Mouse (Mus musculus) forebrain, embryonic 14.5 days (tissue): ENCODE results near the gene Selenoh. TPM values are rescaled to one million over a fixed set of nuclear protein-coding genes. Genes with fewer than 3 reads are reported as not detected.

ENCODE experiments used
- ATAC-seq: fragments of 200-750 bp; cut with Nextera tagmentation; 2 replicates; pipeline ENCODE4 v1.8.0; 2017; ENCODE audit warnings: mild to moderate bottlenecking, moderate library complexity
- DNase-seq: peaks from one replicate; pipeline ENCODE4 v3.0.0-alpha.2; 2015; ENCODE audit warnings: low spot score
- H3K27ac ChIP-seq: fragments of 300-500 bp; sonication (generic); 2 replicates; pipeline ENCODE4 v1.5.1; 2014; ENCODE audit warnings: low read depth, mild to moderate bottlenecking, control low read depth, low read length, moderate library complexity
- H3K27me3 ChIP-seq: fragments of 300-500 bp; sonication (generic); replicated peaks from 2 replicates; pipeline ENCODE4 v1.6.1; 2014; ENCODE audit warnings: low read length, control low read depth, mixed read lengths; ENCODE audit not compliant: control insufficient read depth, insufficient read depth
- H3K36me3 ChIP-seq: fragments of 300-500 bp; sonication (generic); 2 replicates; pipeline ENCODE4 v1.6.1; 2014; ENCODE audit warnings: low read length, control low read depth; ENCODE audit not compliant: control insufficient read depth, insufficient read depth
- H3K4me1 ChIP-seq: fragments of 300-500 bp; sonication (generic); 2 replicates; pipeline ENCODE4 v1.6.1; 2014; ENCODE audit warnings: antibody characterized with exemption, low read length, control low read depth; ENCODE audit not compliant: control insufficient read depth, insufficient read depth
- H3K4me2 ChIP-seq: fragments of 300-500 bp; sonication (generic); 2 replicates; pipeline ENCODE4 v1.6.1; 2014; ENCODE audit warnings: mild to moderate bottlenecking, control low read depth, low read length
- H3K4me3 ChIP-seq: fragments of 300-500 bp; sonication (generic); 2 replicates; pipeline ENCODE4 v1.5.1; 2014; ENCODE audit warnings: low read depth, low read length, control low read depth
- H3K9ac ChIP-seq: fragments of 300-500 bp; sonication (generic); 2 replicates; pipeline ENCODE4 v1.6.1; 2014; ENCODE audit warnings: mild to moderate bottlenecking, low read length, control low read depth, moderate library complexity
- H3K9me3 ChIP-seq: fragments of 300-500 bp; sonication (generic); replicated peaks from 2 replicates; pipeline ENCODE4 v1.6.1; 2016; ENCODE audit warnings: low read length, control low read depth, mixed read lengths; ENCODE audit not compliant: control insufficient read depth
- WGBS: fragments of 180-500 bp; shearing (Covaris S2); extraction: QIAGEN DNeasy Blood & Tissue Kit; methylation state at CpG from one replicate; pipeline ENCODE4 v1.1.7; 2014; 5-methylcytosine and 5-hydroxymethylcytosine counted together
- polyA plus RNA-seq: library from polyadenylated mRNA; unstranded; fragments of >200 nt; fragmentation: Nextera tagmentation; extraction: Ambion mirVana; gene quantifications from 2 replicates; pipeline ENCODE4 v1.2.1, GENCODE M21; 2014

The Selenoh gene
- polyA plus RNA-seq, 1 experiment from 2014 or later: 350 TPM

GRCm38 (mm10) chr2:84627036-84627435, 43.5 kb downstream of the Selenoh start:
- H3K36me3 ChIP-seq: peaks cover 12% of the 10 kb centered on the region; the same call in 1 of the 2 replicates
- ATAC-seq: no peak
- 81% methylated on average over 3 of the region's 3 CpGs for WGBS
- H3K27me3 ChIP-seq: no peaks in the 10 kb centered on the region
- no peaks in the 10 kb centered on the region for H3K4me1 ChIP-seq
- H3K4me3 ChIP-seq: no peak overlapping the region
- no peak for DNase-seq
- no peaks in the 10 kb centered on the region for H3K9me3 ChIP-seq
- no peak overlapping the region for H3K4me2 ChIP-seq
- no peak overlapping the region for H3K9ac ChIP-seq
- no peak overlapping the region for H3K27ac ChIP-seq

GRCm38 (mm10) chr2:84626366-84626975, 44.1 kb downstream of the Selenoh start:
- H3K9ac ChIP-seq: no peak overlapping the region
- H3K4me3 ChIP-seq: no peak overlapping the region
- no peaks in the 10 kb centered on the region for H3K27me3 ChIP-seq
- no peaks in the 10 kb centered on the region for H3K9me3 ChIP-seq
- no peak overlapping the region for H3K4me2 ChIP-seq
- no peaks in the 10 kb centered on the region for H3K4me1 ChIP-seq
- ATAC-seq (no peak), DNase-seq (no peak)
- no peak overlapping the region for H3K27ac ChIP-seq
- peaks cover 12% of the 10 kb centered on the region; the same call in 1 of the 2 replicates for H3K36me3 ChIP-seq
- WGBS: 78% methylated on average over 7 of the region's 7 CpGs

DNA sequence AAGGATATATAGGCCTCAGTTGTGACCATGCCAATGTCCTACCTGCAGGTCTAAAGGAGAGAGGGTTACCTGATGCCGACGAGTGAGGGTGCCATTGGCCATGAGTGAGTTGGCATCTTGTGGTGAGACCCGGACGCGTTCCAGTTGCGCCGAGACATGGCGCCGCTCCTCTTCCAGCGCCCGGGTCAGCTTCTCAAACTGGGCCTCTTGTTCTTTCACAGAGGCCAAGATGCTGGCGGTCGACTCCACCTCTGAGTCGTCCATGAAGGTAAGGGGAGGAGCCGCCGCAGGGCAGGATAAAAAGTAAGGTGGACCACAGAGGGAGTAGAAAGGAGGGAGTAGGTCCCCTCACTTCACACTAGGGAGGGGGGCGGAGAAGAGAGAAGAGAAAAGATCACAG, 46.4 kb downstream of the Selenoh start:
- no peak overlapping the region for H3K9ac ChIP-seq
- WGBS: 93% methylated on average over 17 of the region's 17 CpGs
- no peaks in the 10 kb centered on the region for H3K4me1 ChIP-seq
- ATAC-seq: no peak
- no peak overlapping the region for H3K4me3 ChIP-seq
- H3K27ac ChIP-seq: no peak overlapping the region
- no peak for DNase-seq
- no peak overlapping the region for H3K4me2 ChIP-seq
- no peaks in the 10 kb centered on the region for H3K27me3 ChIP-seq
- H3K9me3 ChIP-seq: no peaks in the 10 kb centered on the region
- peaks cover 31% of the 10 kb centered on the region for H3K36me3 ChIP-seq

DNA sequence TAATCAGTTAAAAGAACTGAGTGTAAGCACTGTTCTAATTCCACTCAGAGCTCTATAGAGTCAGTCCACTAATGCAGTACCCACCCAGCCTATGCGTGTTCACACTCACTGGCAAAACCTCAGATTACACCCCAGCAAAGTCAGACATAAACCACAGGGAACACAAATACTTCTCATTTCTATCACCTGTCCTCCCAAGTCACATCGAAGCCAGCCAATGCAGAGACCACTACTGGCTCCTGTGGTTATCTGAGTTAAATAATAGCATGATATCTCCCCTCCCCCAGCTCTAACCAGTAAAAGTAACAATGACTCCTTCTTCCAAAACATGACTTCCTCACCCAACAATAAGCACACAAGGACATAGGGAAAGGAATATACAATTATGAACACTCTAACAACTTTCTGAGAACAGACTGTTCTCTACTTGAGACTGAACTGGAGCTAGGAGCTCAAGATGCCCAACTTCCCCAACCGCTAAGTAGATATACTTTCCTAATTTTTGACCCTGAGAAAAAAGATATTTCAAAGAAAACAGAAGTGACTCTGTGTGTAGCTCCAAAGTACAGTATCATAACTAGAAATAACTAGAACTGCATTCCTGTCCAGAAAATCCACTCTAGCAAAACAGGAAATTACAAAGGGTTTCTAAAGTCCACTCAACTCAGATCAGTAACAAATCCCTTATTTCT, 47.0 kb downstream of the Selenoh start:
- Histone ChIP-seq H3K27me3 (no peaks in the 10 kb centered on the region), H3K9ac (no peak overlapping the region), H3K27ac (no peak overlapping the region), H3K4me3 (no peak overlapping the region), H3K4me2 (no peak overlapping the region), H3K36me3 (peaks cover 31% of the 10 kb centered on the region), H3K4me1 (no peaks in the 10 kb centered on the region), H3K9me3 (no peaks in the 10 kb centered on the region)
- ATAC-seq: no peak
- over 99% methylated on average over 3 of the region's 3 CpGs for WGBS
- no peak for DNase-seq

DNA sequence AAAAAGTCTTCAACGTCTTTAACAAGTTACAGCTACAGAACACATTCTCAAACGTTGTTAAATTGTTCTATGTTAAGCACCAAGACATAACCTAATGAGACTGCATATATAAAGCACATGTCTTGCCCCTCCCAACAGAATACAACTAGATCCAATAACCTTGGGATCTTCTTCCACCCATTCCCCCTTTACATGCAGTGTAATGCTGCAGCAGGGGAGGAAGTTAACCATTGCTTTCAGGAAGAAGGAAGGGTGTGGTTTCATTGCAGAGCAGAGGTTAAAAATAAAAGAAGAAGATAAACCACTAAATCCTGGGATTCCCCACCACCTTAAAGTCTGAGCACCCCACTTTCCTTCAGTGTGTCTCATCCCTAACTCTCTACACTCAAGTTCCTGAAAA, 47.9 kb downstream of the Selenoh start:
- no peak overlapping the region for H3K9ac ChIP-seq
- H3K4me3 ChIP-seq: no peak overlapping the region
- H3K27ac ChIP-seq: no peak overlapping the region
- H3K36me3 ChIP-seq: peaks cover 31% of the 10 kb centered on the region
- no peak overlapping the region for H3K4me2 ChIP-seq
- ATAC-seq: no peak
- 78% methylated on average over 2 of the region's 2 CpGs for WGBS
- no peaks in the 10 kb centered on the region for H3K4me1 ChIP-seq
- H3K27me3 ChIP-seq: no peaks in the 10 kb centered on the region
- DNase-seq: no peak
- H3K9me3 ChIP-seq: no peaks in the 10 kb centered on the region

GRCm38 (mm10) chr2:84619646-84620340, 50.8 kb downstream of the Selenoh start:
- DNase-seq (no peak), ATAC-seq (0 out of 2 replicates have a peak, but pooled peaks have one; percentile 33)

More at GRCm38 (mm10) chr2:84619646-84620340, 50.8 kb downstream of the Selenoh start:
- Histone ChIP-seq H3K9ac (no peak overlapping the region), H3K4me3 (no peak overlapping the region), H3K4me1 (no peaks in the 10 kb centered on the region), H3K9me3 (no peaks in the 10 kb centered on the region), H3K4me2 (no peak overlapping the region), H3K27ac (no peak overlapping the region), H3K36me3 (peaks cover 58% of the 10 kb centered on the region), H3K27me3 (no peaks in the 10 kb centered on the region)
- 97% methylated on average over 21 of the region's 21 CpGs for WGBS

Other genes starting within 250 kb of the Selenoh start
- 6.5 and 8.7 TPM in 2 replicates for gene Calcrl, start 245.4 kb downstream of the Selenoh start, polyA plus RNA-seq
- 14.3 and 17.2 TPM in 2 replicates for gene Tfpi, start 194.0 kb downstream of the Selenoh start, polyA plus RNA-seq
- gene Ctnnd1, start 20.0 kb downstream of the Selenoh start, polyA plus RNA-seq: 27.1 and 27.8 TPM in 2 replicates
- 0.10 and 0.33 TPM in 2 replicates for gene Btbd18, start 11.7 kb downstream of the Selenoh start, polyA plus RNA-seq
- gene Gm28635, start 7.3 kb upstream of the Selenoh start, polyA plus RNA-seq: not detected in 2 replicates
- 55.3 and 59.8 TPM in 2 replicates for gene Med19, start 7.6 kb upstream of the Selenoh start, polyA plus RNA-seq
- 223 and 231 TPM in 2 replicates for gene Tmx2, start 8.4 kb upstream of the Selenoh start, polyA plus RNA-seq
- gene Zdhhc5, start 44.4 kb upstream of the Selenoh start, polyA plus RNA-seq: 16.5 and 23.6 TPM in 2 replicates
- gene Clp1, start 56.6 kb upstream of the Selenoh start, polyA plus RNA-seq: 28.7 and 32.3 TPM in 2 replicates
- 14.2 and 16.3 TPM in 2 replicates for gene Ypel4, start 63.3 kb upstream of the Selenoh start, polyA plus RNA-seq
- gene Gm19426, start 72.9 kb upstream of the Selenoh start, polyA plus RNA-seq: 3.1 and 3.8 TPM in 2 replicates
- 32.1 and 32.7 TPM in 2 replicates for gene Serping1, start 104.7 kb upstream of the Selenoh start, polyA plus RNA-seq
- 21.8 and 23.7 TPM in 2 replicates for gene Ube2l6, start 128.1 kb upstream of the Selenoh start, polyA plus RNA-seq
- gene Smtnl1, start 151.9 kb upstream of the Selenoh start, polyA plus RNA-seq: not detected in 2 replicates
- 70.2 and 90.7 TPM in 2 replicates for gene Timm10, start 156.2 kb upstream of the Selenoh start, polyA plus RNA-seq
- 3.4 and 4.0 TPM in 2 replicates for gene Slc43a1, start 168.1 kb upstream of the Selenoh start, polyA plus RNA-seq
- gene Rtn4rl2, start 215.9 kb upstream of the Selenoh start, polyA plus RNA-seq: 7.5 and 13.6 TPM in 2 replicates